Mouse (Mus musculus) CH12.LX (cell line): Measurements from ENCODE around the gene Acbd7. TPM values are rescaled to one million over a fixed set of nuclear protein-coding genes. Genes with fewer than 3 reads are reported as not detected.

Experiments used
- DNase-seq: peaks from one replicate; pipeline ENCODE4 v3.0.0-alpha.2; 2013; ENCODE audit errors: extremely low read depth
- H3K27ac ChIP-seq: 2 replicates; pipeline ENCODE4 v1.5.1; 2012; ENCODE audit warnings: low read depth, mild to moderate bottlenecking, control low read depth, moderate library complexity; ENCODE audit not compliant: insufficient read depth
- H3K27me3 ChIP-seq: replicated peaks from 2 replicates; pipeline ENCODE3; 2012; ENCODE audit warnings: inconsistent platforms
- H3K36me3 ChIP-seq, 2 experiments: replicated peaks in 1 of 2; 2 replicates each; pipeline versions ENCODE3 to v1.6.1; 2012; ENCODE audit warnings: inconsistent platforms in 1 of 2, low read length in 1 of 2, mild to moderate bottlenecking in 1 of 2, mixed read lengths in 1 of 2, moderate library complexity in 1 of 2; ENCODE audit not compliant: control insufficient read depth in 1 of 2, insufficient read depth in 1 of 2
- H3K4me1 ChIP-seq, 2 experiments: 2 replicates each; pipeline ENCODE4 v1.6.1; 2012; ENCODE audit warnings: inconsistent platforms in 1 of 2, moderate library complexity in 1 of 2; ENCODE audit not compliant: insufficient read depth in 2 of 2, control insufficient read depth in 1 of 2
- H3K4me2 ChIP-seq: 2 replicates; pipeline ENCODE4 v1.6.1; 2012; ENCODE audit warnings: low read depth, mild to moderate bottlenecking, control low read depth; ENCODE audit not compliant: poor library complexity, insufficient read depth, severe bottlenecking
- H3K4me3 ChIP-seq, 3 experiments: fragments of 150-350 bp in 1 of 3; sonication (generic) in 1 of 3; replicated peaks in 1 of 3; 2 replicates each; pipeline versions ENCODE3 to v1.5.1; 2011 to 2012; ENCODE audit warnings: low read depth in 2 of 3, low read length in 2 of 3, mild to moderate bottlenecking in 2 of 3, moderate library complexity in 2 of 3, control low read depth in 1 of 3, improper control_type of control experiment in 1 of 3, inconsistent platforms in 1 of 3, mixed read lengths in 1 of 3; ENCODE audit not compliant: poor library complexity in 1 of 3
- H3K79me2 ChIP-seq: replicated peaks from 2 replicates; pipeline ENCODE4 v1.6.1; 2012; ENCODE audit warnings: mild to moderate bottlenecking, moderate library complexity; ENCODE audit not compliant: control insufficient read depth, poor library complexity, insufficient read depth, severe bottlenecking; ENCODE audit errors: extremely low read depth
- H3K9ac ChIP-seq: 2 replicates; pipeline ENCODE4 v1.6.1; 2012; ENCODE audit warnings: low read depth, mild to moderate bottlenecking, control low read depth, moderate library complexity; ENCODE audit not compliant: insufficient read depth
- H3K9me3 ChIP-seq: replicated peaks from 2 replicates; pipeline ENCODE3; 2012; ENCODE audit warnings: low read length, inconsistent platforms, mixed read lengths
- CTCF ChIP-seq, 2 experiments: IDR thresholded peaks in 1 of 2; conservative IDR thresholded peaks in 1 of 2; 2 replicates each; pipeline ENCODE4 v1.5.1; 2011 to 2012; ENCODE audit warnings: low read depth in 2 of 2, low read length in 2 of 2, improper control_type of control experiment in 1 of 2, inconsistent platforms in 1 of 2, mild to moderate bottlenecking in 1 of 2, moderate library complexity in 1 of 2
- EP300 ChIP-seq: IDR thresholded peaks from 2 replicates; pipeline ENCODE4 v1.6.1; 2011; ENCODE audit warnings: low read length, improper control_type of control experiment
- ETS1 ChIP-seq: conservative IDR thresholded peaks from 2 replicates; pipeline ENCODE4 v1.6.1; 2012; ENCODE audit warnings: low read depth, mild to moderate bottlenecking, inconsistent platforms, low read length, improper control_type of control experiment, moderate library complexity
- GABPA ChIP-seq: IDR thresholded peaks from 2 replicates; pipeline ENCODE4 v1.6.1; 2012; ENCODE audit warnings: low read depth, low read length, improper control_type of control experiment, inconsistent platforms; ENCODE audit not compliant: insufficient replicate concordance
- HCFC1 ChIP-seq: IDR thresholded peaks from 2 replicates; pipeline ENCODE4 v1.6.1; 2012; ENCODE audit warnings: low read depth, mild to moderate bottlenecking, inconsistent platforms, low read length, improper control_type of control experiment
- IRF4 ChIP-seq: IDR thresholded peaks from 2 replicates; pipeline ENCODE4 v1.6.1; 2014; ENCODE audit warnings: low read depth, mild to moderate bottlenecking, inconsistent platforms, low read length, improper control_type of control experiment
- JUN ChIP-seq: IDR thresholded peaks from 2 replicates; pipeline ENCODE4 v1.6.1; 2011; ENCODE audit warnings: low read depth, mild to moderate bottlenecking, low read length, improper control_type of control experiment, moderate library complexity; ENCODE audit not compliant: insufficient read depth
- JUND ChIP-seq: conservative IDR thresholded peaks from 2 replicates; pipeline ENCODE4 v1.6.1; 2011; ENCODE audit warnings: low read depth, low read length, improper control_type of control experiment
- KAT2A ChIP-seq: IDR thresholded peaks from 2 replicates; pipeline ENCODE4 v1.6.1; 2012; ENCODE audit warnings: low read length, improper control_type of control experiment, inconsistent platforms; ENCODE audit not compliant: insufficient replicate concordance
- MAFK ChIP-seq: IDR thresholded peaks from 2 replicates; pipeline ENCODE4 v1.6.1; 2011; ENCODE audit warnings: low read length, improper control_type of control experiment; ENCODE audit not compliant: insufficient replicate concordance
- MAX ChIP-seq: IDR thresholded peaks from 2 replicates; pipeline ENCODE4 v1.6.1; 2011; ENCODE audit warnings: low read length, improper control_type of control experiment
- MAZ ChIP-seq: IDR thresholded peaks from 2 replicates; pipeline ENCODE4 v1.6.1; 2012; ENCODE audit warnings: low read depth, mild to moderate bottlenecking, inconsistent platforms, low read length, improper control_type of control experiment, moderate library complexity
- MEF2A ChIP-seq: IDR thresholded peaks from 2 replicates; pipeline ENCODE4 v1.6.1; 2014; ENCODE audit warnings: low read depth, mild to moderate bottlenecking, inconsistent platforms, low read length, improper control_type of control experiment, borderline replicate concordance
- MXI1 ChIP-seq: IDR thresholded peaks from 2 replicates; pipeline ENCODE4 v1.6.1; 2011; ENCODE audit warnings: mild to moderate bottlenecking, low read depth, low read length, improper control_type of control experiment
- MYC ChIP-seq: IDR thresholded peaks from 2 replicates; pipeline ENCODE4 v1.6.1; 2011; ENCODE audit warnings: low read depth, mild to moderate bottlenecking, improper control_type of control experiment, low read length
- NELFE ChIP-seq: IDR thresholded peaks from 2 replicates; pipeline ENCODE4 v1.6.1; 2011; ENCODE audit warnings: low read depth, low read length, improper control_type of control experiment
- NRF1 ChIP-seq: IDR thresholded peaks from 2 replicates; pipeline ENCODE4 v1.6.1; 2014; ENCODE audit warnings: low read depth, mild to moderate bottlenecking, inconsistent platforms, low read length, improper control_type of control experiment, moderate library complexity
- PAX5 ChIP-seq: IDR thresholded peaks from 2 replicates; pipeline ENCODE4 v1.6.1; 2012; ENCODE audit warnings: low read length, inconsistent platforms, mixed read lengths
- POLR2AphosphoS2 ChIP-seq: IDR thresholded peaks from 2 replicates; pipeline ENCODE4 v1.6.1; 2011; ENCODE audit warnings: low read depth, low read length, improper control_type of control experiment
- RAD21 ChIP-seq: IDR thresholded peaks from 2 replicates; pipeline ENCODE4 v1.6.1; 2011; ENCODE audit warnings: low read depth, mild to moderate bottlenecking, low read length, improper control_type of control experiment, moderate library complexity
- UBTF ChIP-seq: IDR thresholded peaks from 2 replicates; pipeline ENCODE4 v1.6.1; 2012; ENCODE audit warnings: low read depth, mild to moderate bottlenecking, inconsistent platforms, low read length, improper control_type of control experiment, moderate library complexity
- USF1 ChIP-seq: IDR thresholded peaks from 2 replicates; pipeline ENCODE4 v1.6.1; 2014; ENCODE audit warnings: low read depth, mild to moderate bottlenecking, inconsistent platforms, low read length, improper control_type of control experiment
- ZC3H11A ChIP-seq: IDR thresholded peaks from 2 replicates; pipeline ENCODE4 v1.6.1; 2012; ENCODE audit warnings: low read depth, mild to moderate bottlenecking, inconsistent platforms, low read length, improper control_type of control experiment
- ZKSCAN1 ChIP-seq: IDR thresholded peaks from 2 replicates; pipeline ENCODE4 v1.6.1; 2012; ENCODE audit warnings: low read depth, inconsistent platforms, low read length, improper control_type of control experiment, borderline replicate concordance
- dilution Hi-C: fragments of 300-500 bp; cut with MboI; formaldehyde crosslinking; loops from 2 replicates; pipeline ENCODE4 v1.14.3; 2020; ENCODE audit warnings: low sequenced_read_pairs; ENCODE audit not compliant: extremely low pct_unique_long_range_greater_than_20kb, extremely low pct_ligation_motif_present
- in situ Hi-C: fragments of 300-500 bp; cut with MboI; formaldehyde crosslinking; loops from 3 replicates; pipeline ENCODE4 v1.14.3; 2019; ENCODE audit warnings: low sequenced_read_pairs, low pct_ligation_motif_present, low pct_unique_long_range_greater_than_20kb, mixed read lengths
- polyA plus RNA-seq: library from polyadenylated mRNA; unstranded; fragments of >175 nt; gene quantifications from 2 replicates; pipeline ENCODE4 v1.2.1, GENCODE M21; 2012; ENCODE audit warnings: low read depth; ENCODE audit not compliant: insufficient read length
- total RNA-seq, 2 experiments: library from RNA; depleted of rRNA; stranded (reverse); fragments of 300-350 nt in 1 of 2; fragments of >200 nt in 1 of 2; gene quantifications; 2 replicates each; pipeline ENCODE4 v1.2.3; 2012 to 2014

Gene Acbd7
- total and polyA plus RNA-seq, 3 experiments = 0.30 TPM; not detected in 2

DNA sequence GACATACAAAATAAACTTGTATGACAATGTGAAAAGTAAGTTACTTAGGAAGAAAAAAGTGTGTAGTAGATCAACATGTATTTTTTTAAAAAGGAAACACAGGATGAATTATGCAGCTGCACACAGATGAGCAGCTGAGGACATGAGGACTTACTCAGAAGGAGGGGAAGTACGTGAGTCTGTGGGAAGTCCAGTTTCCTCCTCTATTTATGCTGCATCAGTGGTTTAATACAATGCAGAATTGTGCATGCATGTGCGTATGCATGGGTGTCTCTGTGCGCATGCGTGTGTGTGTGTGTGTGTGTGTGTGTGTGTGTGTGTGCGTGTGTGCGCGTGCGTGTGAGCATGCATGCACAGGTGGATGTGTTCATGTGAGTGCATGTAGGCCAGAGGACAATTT is 19.8 kb downstream of the Acbd7 start:
- TF ChIP-seq USF1 = no peak
- TF ChIP-seq MYC = no peak
- TF ChIP-seq CTCF (conservative IDR thresholded peaks at IDR 0.05 in 1 of 2, IDR thresholded peaks at IDR 0.05 in 1 of 2; ENCODE audit: low read depth in 2 of 2, low read length in 2 of 2) = no peak
- TF ChIP-seq JUN = no peak
- TF ChIP-seq IRF4 = no peak
- TF ChIP-seq GABPA = no peak
- no peak for TF ChIP-seq KAT2A
- TF ChIP-seq PAX5 = no peak
- peaks cover 3 to 6% of the 10 kb centered on the region in 2 experiments for H3K4me1 ChIP-seq
- H3K36me3 ChIP-seq = no peaks in the 10 kb centered on the region
- H3K79me2 ChIP-seq = no peaks in the 10 kb centered on the region
- H3K9ac ChIP-seq = no peak overlapping the region
- peaks cover 2% of the 10 kb centered on the region for H3K9me3 ChIP-seq
- in situ Hi-C loops = no loop called here
- no peaks in the 10 kb centered on the region for H3K27me3 ChIP-seq
- dilution Hi-C loops = no loop called here
- H3K27ac ChIP-seq = no peak overlapping the region
- no peak overlapping the region for H3K4me2 ChIP-seq
- H3K4me3 ChIP-seq = no peak overlapping the region
- DNase-seq = no peak

GRCm38 (mm10) chr2:3356311-3356710 is 20.3 kb downstream of the Acbd7 start:
- in situ Hi-C loops = no loop called here
- no peak overlapping the region for H3K9ac ChIP-seq
- peaks cover 2% of the 10 kb centered on the region for H3K9me3 ChIP-seq
- no peak for TF ChIP-seq USF1
- TF ChIP-seq ZC3H11A = no peak
- TF ChIP-seq MEF2A = no peak
- no peak for TF ChIP-seq ZKSCAN1
- TF ChIP-seq NRF1 = no peak
- no peak for TF ChIP-seq KAT2A
- TF ChIP-seq MAZ = no peak
- no peak for TF ChIP-seq RAD21
- TF ChIP-seq EP300 = no peak
- TF ChIP-seq UBTF = no peak
- no peak for TF ChIP-seq PAX5
- no peak for TF ChIP-seq ETS1
- TF ChIP-seq MAFK = no peak
- no peak for TF ChIP-seq HCFC1
- no peak for TF ChIP-seq NELFE
- TF ChIP-seq MAX = no peak
- TF ChIP-seq MXI1 = no peak
- TF ChIP-seq JUND = no peak
- no peak for TF ChIP-seq POLR2AphosphoS2
- H3K4me3 ChIP-seq = no peak overlapping the region
- dilution Hi-C loops = no loop called here
- no peaks in the 10 kb centered on the region for H3K36me3 ChIP-seq
- no peak overlapping the region for H3K4me2 ChIP-seq
- H3K79me2 ChIP-seq = no peaks in the 10 kb centered on the region
- peaks cover 3 to 6% of the 10 kb centered on the region in 2 experiments for H3K4me1 ChIP-seq
- no peak for DNase-seq
- H3K27ac ChIP-seq = no peak overlapping the region
- no peaks in the 10 kb centered on the region for H3K27me3 ChIP-seq
